Mouse (Mus musculus): ENCODE data around the gene Banp. TPM values are rescaled to one million over a fixed set of nuclear protein-coding genes. Genes with fewer than 3 reads are reported as not detected.
A peak's percentile ranks its signal among the peaks of the same experiment; 100 is the strongest.

The Banp gene
- polyA plus RNA-seq, 1 experiment from 2014 or later = 43.8 TPM

DNA sequence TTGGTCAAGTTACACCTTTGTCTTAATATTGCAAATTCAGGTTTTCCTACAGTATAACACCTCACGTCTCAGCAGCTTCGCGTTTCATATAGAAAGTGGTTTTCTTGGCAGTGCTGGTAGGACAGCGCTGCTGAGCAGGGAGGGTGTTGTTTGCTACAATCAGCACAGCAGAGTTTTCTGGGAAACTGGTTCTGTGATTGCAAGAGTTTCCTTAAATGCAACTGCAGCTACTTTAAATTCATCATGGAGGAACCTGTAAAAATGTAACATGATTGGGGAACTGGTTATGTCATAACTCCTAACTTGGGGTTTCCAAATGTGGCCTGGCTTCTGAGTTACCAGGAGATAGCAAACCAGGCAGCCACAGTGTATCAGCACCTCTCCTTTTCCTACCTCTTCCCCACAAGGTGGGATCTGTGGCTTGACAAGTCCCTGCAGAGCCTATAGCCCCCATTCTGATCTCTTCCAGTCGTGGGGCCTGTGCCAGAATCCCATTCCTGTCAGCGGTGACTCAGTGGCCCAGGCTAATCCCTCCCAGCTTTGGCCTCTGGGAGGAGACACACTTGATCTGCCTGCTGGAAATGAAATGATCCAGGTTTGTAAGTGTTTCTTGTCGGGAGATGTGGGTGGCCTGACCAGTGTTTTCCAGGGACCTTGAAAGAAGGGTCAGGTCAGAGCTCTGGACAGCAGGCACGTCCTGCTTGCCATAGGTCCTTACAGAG lies 70.7 kb downstream of the Banp start:
- Histone ChIP-seq H3K4me2 (no peak overlapping the region), H3K27ac (ENCODE audit: low read depth) (no peak overlapping the region), H3K4me1 (ENCODE audit: insufficient read depth) (peaks cover 5% of the 10 kb centered on the region; the same call in 1 of the 2 replicates), H3K9me3 (ENCODE audit: low read depth, low read length) (no peaks in the 10 kb centered on the region), H3K4me3 (ENCODE audit: low read depth, low read length) (no peak overlapping the region), H3K36me3 (ENCODE audit: insufficient read depth) (peaks cover 62% of the 10 kb centered on the region), H3K27me3 (ENCODE audit: insufficient read depth, low read length) (no peaks in the 10 kb centered on the region), H3K9ac (no peak overlapping the region)
- DNase-seq (no peak), ATAC-seq (ENCODE audit: insufficient read depth) (no peak)
- no peak for TF ChIP-seq CTCF (IDR thresholded peaks at IDR 0.05; ENCODE audit: low read depth)
- WGBS = 78% methylated on average over 8 of the region's 8 CpGs

DNA sequence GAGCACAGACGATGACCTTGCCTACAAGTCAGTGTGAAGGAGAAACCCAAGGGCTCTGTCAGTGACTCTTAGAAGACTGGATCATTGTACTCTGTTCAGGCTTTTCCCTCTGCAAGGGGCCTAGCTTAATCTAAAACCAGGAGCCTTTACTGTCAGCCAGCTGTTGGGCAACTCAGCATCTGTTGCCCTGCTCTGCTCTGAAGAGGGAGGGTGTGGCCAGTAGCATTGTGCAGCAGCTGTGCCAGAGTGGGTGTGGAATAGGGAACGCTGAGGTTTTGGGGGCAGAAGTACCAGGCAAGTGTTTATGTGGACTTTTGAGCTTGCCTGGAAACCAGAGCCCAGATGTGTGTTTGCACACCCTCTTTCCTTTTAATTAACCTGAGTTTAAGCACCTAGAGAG lies 72.2 kb downstream of the Banp start:
- TF ChIP-seq CTCF (IDR thresholded peaks at IDR 0.05; ENCODE audit: low read depth) = no peak
- Histone ChIP-seq H3K9ac (no peak overlapping the region), H3K9me3 (ENCODE audit: low read depth, low read length) (no peaks in the 10 kb centered on the region), H3K27me3 (ENCODE audit: insufficient read depth, low read length) (no peaks in the 10 kb centered on the region), H3K36me3 (ENCODE audit: insufficient read depth) (peaks cover 66% of the 10 kb centered on the region), H3K4me1 (ENCODE audit: insufficient read depth) (peaks cover 5% of the 10 kb centered on the region; the same call in 1 of the 2 replicates), H3K4me2 (no peak overlapping the region), H3K27ac (ENCODE audit: low read depth) (no peak overlapping the region), H3K4me3 (ENCODE audit: low read depth, low read length) (no peak overlapping the region)
- WGBS = 62% methylated on average over 2 of the region's 2 CpGs
- DNase-seq (peak; percentile 31), ATAC-seq (ENCODE audit: insufficient read depth) (no peak)

DNA sequence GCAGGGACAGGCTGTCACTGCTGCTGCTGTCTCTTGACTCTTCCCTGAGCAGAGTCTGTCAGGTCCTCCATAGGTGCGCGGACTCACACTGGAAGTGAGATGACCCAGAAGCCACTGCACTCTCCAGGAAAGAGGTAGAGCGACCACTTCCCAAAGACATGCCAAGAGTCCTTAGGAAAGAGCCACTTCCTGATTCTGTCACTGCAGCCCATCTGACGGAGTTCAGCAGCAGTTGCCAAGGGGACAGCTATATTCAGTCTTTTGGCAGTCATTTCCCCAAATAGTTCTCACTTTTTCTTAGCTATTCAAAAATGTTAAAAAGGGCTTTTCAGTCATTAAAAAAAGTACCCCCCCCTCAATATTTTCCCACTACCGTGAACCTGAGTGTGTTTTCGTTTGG lies 72.7 kb downstream of the Banp start:
- TF ChIP-seq CTCF (IDR thresholded peaks at IDR 0.05; ENCODE audit: low read depth) = no peak
- H3K4me2 ChIP-seq = no peak overlapping the region
- H3K9me3 ChIP-seq (ENCODE audit: low read depth, low read length) = no peaks in the 10 kb centered on the region
- H3K9ac ChIP-seq = no peak overlapping the region
- peak; percentile 51 for DNase-seq
- H3K4me1 ChIP-seq (ENCODE audit: insufficient read depth) = peaks cover 5% of the 10 kb centered on the region; the same call in 1 of the 2 replicates
- H3K4me3 ChIP-seq (ENCODE audit: low read depth, low read length) = no peak overlapping the region
- peaks cover 68% of the 10 kb centered on the region for H3K36me3 ChIP-seq (ENCODE audit: insufficient read depth)
- no peak overlapping the region for H3K27ac ChIP-seq (ENCODE audit: low read depth)
- H3K27me3 ChIP-seq (ENCODE audit: insufficient read depth, low read length) = no peaks in the 10 kb centered on the region
- WGBS = 70% methylated on average over 6 of the region's 6 CpGs
- no peak for ATAC-seq (ENCODE audit: insufficient read depth)

DNA sequence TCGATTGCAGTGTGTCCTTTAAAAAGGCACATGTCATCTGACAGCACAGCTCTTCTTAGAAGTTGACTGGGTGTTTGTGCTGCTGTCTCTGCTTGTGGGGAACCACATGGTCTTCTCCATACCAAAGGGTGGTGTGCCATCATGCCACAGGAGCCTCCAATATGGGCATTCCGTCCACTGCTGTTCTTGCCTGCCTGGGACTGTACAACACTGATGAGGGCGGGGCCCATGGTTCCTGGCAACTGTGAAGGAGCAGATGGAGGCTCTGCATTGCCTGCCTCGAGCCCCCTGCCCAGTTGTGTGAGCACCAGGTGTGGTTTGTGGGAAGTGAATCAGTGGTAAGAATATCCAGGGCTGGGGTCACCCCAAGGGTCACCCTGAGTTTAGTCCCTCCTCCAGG lies 73.2 kb downstream of the Banp start:
- 72% methylated on average over 4 of the region's 4 CpGs for WGBS
- Histone ChIP-seq H3K27ac (ENCODE audit: low read depth) (no peak overlapping the region), H3K4me1 (ENCODE audit: insufficient read depth) (peaks cover 5% of the 10 kb centered on the region; the same call in 1 of the 2 replicates), H3K9me3 (ENCODE audit: low read depth, low read length) (no peaks in the 10 kb centered on the region), H3K4me3 (ENCODE audit: low read depth, low read length) (no peak overlapping the region), H3K27me3 (ENCODE audit: insufficient read depth, low read length) (no peaks in the 10 kb centered on the region), H3K9ac (no peak overlapping the region), H3K4me2 (no peak overlapping the region), H3K36me3 (ENCODE audit: insufficient read depth) (peaks cover 68% of the 10 kb centered on the region)
- no peak for TF ChIP-seq CTCF (IDR thresholded peaks at IDR 0.05; ENCODE audit: low read depth)
- ATAC-seq (ENCODE audit: insufficient read depth) = no peak
- no peak for DNase-seq

DNA sequence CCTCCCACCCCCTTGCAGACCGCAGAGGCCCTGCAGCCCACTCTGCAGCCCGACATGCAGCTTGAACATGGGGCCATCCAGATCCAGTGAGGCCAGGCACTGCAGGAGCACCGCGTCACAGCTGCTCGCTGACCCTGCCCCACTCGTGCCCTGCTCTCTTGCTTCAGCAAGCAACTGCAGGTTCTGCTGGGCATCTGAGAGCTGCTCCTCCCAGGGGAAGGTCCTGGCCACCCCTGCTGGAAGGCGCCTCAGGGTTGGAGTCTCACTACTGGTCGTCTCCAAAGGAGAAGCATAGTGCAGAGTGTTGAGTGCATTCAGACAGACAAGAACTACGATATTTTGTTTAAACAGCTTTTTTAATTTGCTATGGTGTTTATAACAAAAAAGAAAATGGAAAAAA lies 76.0 kb downstream of the Banp start:
- Histone ChIP-seq H3K4me2 (no peak overlapping the region), H3K4me1 (ENCODE audit: insufficient read depth) (peaks cover 5% of the 10 kb centered on the region; the same call in 1 of the 2 replicates), H3K9me3 (ENCODE audit: low read depth, low read length) (no peaks in the 10 kb centered on the region), H3K4me3 (ENCODE audit: low read depth, low read length) (no peak overlapping the region), H3K27ac (ENCODE audit: low read depth) (no peak overlapping the region), H3K9ac (no peak overlapping the region), H3K27me3 (ENCODE audit: insufficient read depth, low read length) (no peaks in the 10 kb centered on the region), H3K36me3 (ENCODE audit: insufficient read depth) (peaks cover 52% of the 10 kb centered on the region)
- no peak for TF ChIP-seq CTCF (IDR thresholded peaks at IDR 0.05; ENCODE audit: low read depth)
- WGBS = 84% methylated on average over 9 of the region's 9 CpGs
- DNase-seq = no peak
- no peak for ATAC-seq (ENCODE audit: insufficient read depth)

DNA sequence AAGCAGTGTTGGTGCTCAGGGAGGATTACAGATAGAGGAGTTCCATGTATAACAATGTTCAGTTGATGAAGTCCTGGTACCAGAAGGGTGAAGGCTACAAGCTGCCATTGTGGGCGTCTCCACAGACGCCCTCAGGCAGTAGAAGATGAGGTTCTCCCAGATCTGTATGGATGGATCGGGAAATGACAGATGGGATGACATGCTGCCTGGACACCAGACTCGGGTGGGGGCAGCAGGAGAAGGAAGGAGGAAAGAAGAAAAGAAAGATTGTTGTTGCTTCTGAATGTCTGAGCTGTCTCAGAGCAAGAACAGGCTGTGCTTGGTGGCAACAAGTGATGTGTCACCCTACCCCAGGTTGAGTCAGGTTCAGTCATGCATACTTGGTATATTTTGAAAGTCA lies 78.6 kb downstream of the Banp start:
- TF ChIP-seq CTCF (IDR thresholded peaks at IDR 0.05; ENCODE audit: low read depth) = no peak
- H3K9me3 ChIP-seq (ENCODE audit: low read depth, low read length) = no peaks in the 10 kb centered on the region
- H3K4me3 ChIP-seq (ENCODE audit: low read depth, low read length) = no peak overlapping the region
- WGBS = 61% methylated on average over 4 of the region's 4 CpGs
- ATAC-seq (ENCODE audit: insufficient read depth) (no peak), DNase-seq (no peak)
- H3K4me1 ChIP-seq (ENCODE audit: insufficient read depth) = no peaks in the 10 kb centered on the region
- no peak overlapping the region for H3K27ac ChIP-seq (ENCODE audit: low read depth)
- H3K36me3 ChIP-seq (ENCODE audit: insufficient read depth) = peaks cover 37% of the 10 kb centered on the region
- H3K27me3 ChIP-seq (ENCODE audit: insufficient read depth, low read length) = no peaks in the 10 kb centered on the region
- no peak overlapping the region for H3K9ac ChIP-seq
- no peak overlapping the region for H3K4me2 ChIP-seq

DNA sequence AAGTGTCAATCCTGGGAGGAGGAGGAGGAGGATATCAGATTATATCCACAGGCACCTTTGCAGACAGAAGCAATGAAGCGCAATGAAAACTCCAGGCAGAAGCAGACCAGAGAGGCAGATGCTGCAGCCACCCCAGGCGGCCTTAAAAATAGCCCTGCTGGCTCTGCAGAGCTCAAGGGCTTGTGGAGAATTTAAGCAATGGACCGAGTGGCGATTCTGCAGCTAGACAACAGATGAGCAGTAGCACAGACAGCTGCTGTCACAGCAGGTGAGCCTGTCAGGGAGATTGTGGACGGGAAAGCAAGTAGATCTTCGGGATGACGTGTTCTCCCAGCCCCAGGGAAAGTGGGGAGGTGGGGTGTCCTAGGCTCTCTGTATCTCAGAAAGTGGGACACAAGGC lies 81.4 kb downstream of the Banp start:
- H3K4me3 ChIP-seq (ENCODE audit: low read depth, low read length) = no peak overlapping the region
- no peak overlapping the region for H3K27ac ChIP-seq (ENCODE audit: low read depth)
- H3K27me3 ChIP-seq (ENCODE audit: insufficient read depth, low read length) = no peaks in the 10 kb centered on the region
- TF ChIP-seq CTCF (IDR thresholded peaks at IDR 0.05; ENCODE audit: low read depth) = no peak
- H3K36me3 ChIP-seq (ENCODE audit: insufficient read depth) = peaks cover 13% of the 10 kb centered on the region
- no peak for DNase-seq
- ATAC-seq (ENCODE audit: insufficient read depth) = no peak
- H3K9me3 ChIP-seq (ENCODE audit: low read depth, low read length) = no peaks in the 10 kb centered on the region
- WGBS = 45% methylated on average over 7 of the region's 7 CpGs
- H3K4me2 ChIP-seq = no peak overlapping the region
- no peak overlapping the region for H3K9ac ChIP-seq
- no peaks in the 10 kb centered on the region for H3K4me1 ChIP-seq (ENCODE audit: insufficient read depth)

All from lung, embryonic 14.5 days (tissue).